Mouse (Mus musculus): Measurements from ENCODE around the gene Sgk2. TPM values are rescaled to one million over a fixed set of nuclear protein-coding genes. Genes with fewer than 3 reads are reported as not detected.

Gene Sgk2
- polyA plus RNA-seq, 1 experiment = 0.22 TPM

DNA sequence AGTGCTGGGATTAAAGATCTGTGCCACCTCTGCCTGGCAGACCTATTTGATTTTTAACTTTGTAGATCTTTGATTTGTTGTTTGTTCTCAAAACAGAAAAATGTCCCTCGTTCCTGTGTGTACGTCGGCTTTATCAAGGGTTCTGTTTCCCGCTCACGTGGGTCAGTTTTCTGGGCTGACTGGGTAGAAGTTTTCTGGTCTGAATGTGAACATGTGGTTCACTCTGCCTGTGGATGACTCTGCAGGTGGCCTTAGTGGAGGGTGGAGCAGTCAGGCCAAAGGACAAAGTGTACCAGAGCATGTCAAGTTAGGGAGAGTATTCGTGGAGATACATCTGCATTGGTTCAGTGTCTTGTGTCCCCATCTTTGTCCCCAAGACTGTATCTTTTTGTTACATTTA lies 2.7 kb upstream of the Sgk2 start:
- DNase-seq = no peak
- Histone ChIP-seq H3K4me3 (ENCODE audit: control insufficient read depth, insufficient read depth, low read length) (no peak overlapping the region), H3K27ac (ENCODE audit: control insufficient read depth, insufficient read depth, low read length) (no peak overlapping the region), H3K27me3 (ENCODE audit: control insufficient read depth, insufficient read depth, low read length) (no peaks in the 10 kb centered on the region), H3K4me1 (replicated peaks; ENCODE audit: control insufficient read depth, insufficient read depth, low read length) (no peaks in the 10 kb centered on the region), H3K36me3 (ENCODE audit: control insufficient read depth, insufficient read depth, low read length) (no peaks in the 10 kb centered on the region)
- TF ChIP-seq CTCF (IDR thresholded peaks at IDR 0.05; ENCODE audit: borderline replicate concordance, control insufficient read depth, extremely low read depth, insufficient read depth, low read length, poor library complexity) (no peak), POLR2A (IDR thresholded peaks at IDR 0.05; ENCODE audit: control insufficient read depth, extremely low read depth, insufficient read depth, low read length, poor library complexity) (no peak)
- WGBS = 92% methylated on average over 6 of the region's 6 CpGs

- no peak for DNase-seq
- no peak overlapping the region for H3K27ac ChIP-seq (ENCODE audit: control insufficient read depth, insufficient read depth, low read length)
- WGBS = 64% methylated on average over 3 of the region's 3 CpGs
Measured at GRCm38 (mm10) chr2:162985923-162986322, 1.2 kb upstream of the Sgk2 start.

DNA sequence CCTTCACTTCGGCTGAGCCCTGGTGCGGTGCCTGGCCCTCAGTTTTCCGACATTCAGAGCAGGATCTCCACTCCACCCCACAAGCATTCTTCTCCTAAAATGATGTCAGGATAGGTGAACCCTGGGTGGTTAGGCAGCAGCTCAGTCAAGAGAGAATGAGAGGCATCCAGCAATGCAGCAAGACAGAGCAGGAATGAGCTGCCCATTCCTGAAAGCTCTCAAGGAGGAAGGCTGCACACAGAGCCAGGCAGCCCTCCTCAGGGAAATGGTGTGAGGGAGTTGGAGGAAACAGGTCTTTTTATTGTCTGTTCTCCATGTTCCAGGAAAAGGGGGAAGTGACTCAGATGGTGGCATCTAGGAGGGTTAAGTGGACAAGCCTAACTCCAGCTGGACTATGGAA lies 366 bp upstream of the Sgk2 start:
- Histone ChIP-seq H3K4me1 (replicated peaks; ENCODE audit: control insufficient read depth, insufficient read depth, low read length) (no peaks in the 10 kb centered on the region), H3K36me3 (ENCODE audit: control insufficient read depth, insufficient read depth, low read length) (no peaks in the 10 kb centered on the region), H3K4me3 (ENCODE audit: control insufficient read depth, insufficient read depth, low read length) (no peak overlapping the region), H3K27ac (ENCODE audit: control insufficient read depth, insufficient read depth, low read length) (no peak overlapping the region), H3K27me3 (ENCODE audit: control insufficient read depth, insufficient read depth, low read length) (no peaks in the 10 kb centered on the region)
- no peak for TF ChIP-seq POLR2A (IDR thresholded peaks at IDR 0.05; ENCODE audit: control insufficient read depth, extremely low read depth, insufficient read depth, low read length, poor library complexity)
- TF ChIP-seq CTCF (IDR thresholded peaks at IDR 0.05; ENCODE audit: borderline replicate concordance, control insufficient read depth, extremely low read depth, insufficient read depth, low read length, poor library complexity) = no peak
- 82% methylated on average over 3 of the region's 3 CpGs for WGBS
- no peak for DNase-seq

More at GRCm38 (mm10) chr2:162985923-162986322, 1.2 kb upstream of the Sgk2 start:
- TF ChIP-seq POLR2A (IDR thresholded peaks at IDR 0.05; ENCODE audit: control insufficient read depth, extremely low read depth, insufficient read depth, low read length, poor library complexity) (no peak), CTCF (IDR thresholded peaks at IDR 0.05; ENCODE audit: borderline replicate concordance, control insufficient read depth, extremely low read depth, insufficient read depth, low read length, poor library complexity) (no peak)
- no peak overlapping the region for H3K4me3 ChIP-seq (ENCODE audit: control insufficient read depth, insufficient read depth, low read length)
- H3K27me3 ChIP-seq (ENCODE audit: control insufficient read depth, insufficient read depth, low read length) = no peaks in the 10 kb centered on the region
- no peaks in the 10 kb centered on the region for H3K4me1 ChIP-seq (replicated peaks; ENCODE audit: control insufficient read depth, insufficient read depth, low read length)
- no peaks in the 10 kb centered on the region for H3K36me3 ChIP-seq (ENCODE audit: control insufficient read depth, insufficient read depth, low read length)

- H3K27me3 ChIP-seq (ENCODE audit: control insufficient read depth, insufficient read depth, low read length) = no peaks in the 10 kb centered on the region
- H3K4me3 ChIP-seq (ENCODE audit: control insufficient read depth, insufficient read depth, low read length) = no peak overlapping the region
- 41% methylated on average over 4 of the region's 4 CpGs for WGBS
- no peaks in the 10 kb centered on the region for H3K36me3 ChIP-seq (ENCODE audit: control insufficient read depth, insufficient read depth, low read length)
- DNase-seq = no peak
- no peaks in the 10 kb centered on the region for H3K4me1 ChIP-seq (replicated peaks; ENCODE audit: control insufficient read depth, insufficient read depth, low read length)
- H3K27ac ChIP-seq (ENCODE audit: control insufficient read depth, insufficient read depth, low read length) = no peak overlapping the region
- no peak for TF ChIP-seq CTCF (IDR thresholded peaks at IDR 0.05; ENCODE audit: borderline replicate concordance, control insufficient read depth, extremely low read depth, insufficient read depth, low read length, poor library complexity)
- no peak for TF ChIP-seq POLR2A (IDR thresholded peaks at IDR 0.05; ENCODE audit: control insufficient read depth, extremely low read depth, insufficient read depth, low read length, poor library complexity)
Measured at GRCm38 (mm10) chr2:162988235-162988634, 1.1 kb downstream of the Sgk2 start.

DNA sequence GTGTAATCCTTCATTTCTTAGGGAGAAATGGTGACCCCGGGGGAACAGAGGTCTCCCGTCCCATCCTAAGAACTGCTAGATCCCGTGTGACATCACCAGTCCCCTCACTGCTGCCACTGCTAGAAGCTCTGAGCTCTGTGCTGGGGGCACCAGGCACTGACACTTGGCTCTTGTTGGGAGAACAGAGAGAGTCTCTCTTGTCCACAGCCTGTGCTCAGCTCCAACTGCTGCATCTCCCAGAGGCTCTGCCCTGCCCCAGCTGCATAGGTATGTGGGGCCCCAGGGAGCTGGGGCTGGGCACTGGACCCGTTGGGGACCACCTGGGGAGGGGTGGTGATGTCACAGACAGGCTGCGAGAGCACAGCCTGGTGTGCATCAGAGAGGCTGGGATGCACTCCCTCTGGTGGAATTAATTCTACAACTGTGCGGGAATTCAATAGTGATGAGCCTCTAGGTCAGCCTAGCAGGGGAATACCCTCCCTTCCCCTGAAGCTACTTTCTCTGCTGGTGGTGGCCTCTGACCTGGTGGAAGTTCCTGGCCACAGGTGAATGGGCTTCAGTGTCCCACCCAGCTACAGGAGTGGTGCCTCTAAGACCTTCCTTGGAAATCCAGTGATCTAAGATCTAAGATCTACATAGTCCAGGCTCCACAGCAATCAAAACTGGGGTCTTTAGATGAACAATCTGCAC lies 4.4 kb downstream of the Sgk2 start:
- Histone ChIP-seq H3K4me1 (replicated peaks; ENCODE audit: control insufficient read depth, insufficient read depth, low read length) (no peaks in the 10 kb centered on the region), H3K4me3 (ENCODE audit: control insufficient read depth, insufficient read depth, low read length) (no peak overlapping the region), H3K27me3 (ENCODE audit: control insufficient read depth, insufficient read depth, low read length) (no peaks in the 10 kb centered on the region), H3K36me3 (ENCODE audit: control insufficient read depth, insufficient read depth, low read length) (no peaks in the 10 kb centered on the region), H3K27ac (ENCODE audit: control insufficient read depth, insufficient read depth, low read length) (no peak overlapping the region)
- DNase-seq = no peak
- TF ChIP-seq CTCF (IDR thresholded peaks at IDR 0.05; ENCODE audit: borderline replicate concordance, control insufficient read depth, extremely low read depth, insufficient read depth, low read length, poor library complexity) = no peak
- no peak for TF ChIP-seq POLR2A (IDR thresholded peaks at IDR 0.05; ENCODE audit: control insufficient read depth, extremely low read depth, insufficient read depth, low read length, poor library complexity)
- 62% methylated on average over 6 of the region's 6 CpGs for WGBS

- no peak for DNase-seq
- no peaks in the 10 kb centered on the region for H3K4me1 ChIP-seq (replicated peaks; ENCODE audit: control insufficient read depth, insufficient read depth, low read length)
- H3K27ac ChIP-seq (ENCODE audit: control insufficient read depth, insufficient read depth, low read length) = no peak overlapping the region
- H3K36me3 ChIP-seq (ENCODE audit: control insufficient read depth, insufficient read depth, low read length) = no peaks in the 10 kb centered on the region
- TF ChIP-seq CTCF (IDR thresholded peaks at IDR 0.05; ENCODE audit: borderline replicate concordance, control insufficient read depth, extremely low read depth, insufficient read depth, low read length, poor library complexity) = no peak
- TF ChIP-seq POLR2A (IDR thresholded peaks at IDR 0.05; ENCODE audit: control insufficient read depth, extremely low read depth, insufficient read depth, low read length, poor library complexity) = no peak
- no peak overlapping the region for H3K4me3 ChIP-seq (ENCODE audit: control insufficient read depth, insufficient read depth, low read length)
- no peaks in the 10 kb centered on the region for H3K27me3 ChIP-seq (ENCODE audit: control insufficient read depth, insufficient read depth, low read length)
Measured at GRCm38 (mm10) chr2:162992084-162992437, 4.9 kb downstream of the Sgk2 start.
